Mouse (Mus musculus): ENCODE measurements around the gene Cyp2b19.

DNA sequence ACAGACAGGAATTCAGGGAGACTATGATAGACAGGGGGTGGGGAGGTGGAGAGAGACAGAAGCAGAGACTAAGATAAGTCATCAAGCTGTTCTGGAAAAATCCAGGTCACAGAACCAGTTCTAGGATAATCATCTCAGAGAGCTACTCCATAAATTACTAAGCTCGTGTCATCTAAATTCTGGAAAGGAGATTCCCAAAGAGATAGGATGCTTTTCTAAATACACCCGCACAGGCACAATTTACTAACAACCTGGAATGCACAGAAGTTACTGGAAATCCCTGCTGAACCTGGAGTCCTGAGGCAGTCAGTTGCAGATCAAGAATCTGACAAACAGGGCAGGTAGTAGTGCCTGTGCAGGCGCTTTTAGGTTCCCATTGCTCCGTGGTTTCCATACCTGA is 13.0 kb upstream of the Cyp2b19 start:
- TF ChIP-seq CTCF (IDR thresholded peaks at IDR 0.05 in 2 of 3, conservative IDR thresholded peaks at IDR 0.05 in 1 of 3; ENCODE audit: control insufficient read depth in 1 of 3, insufficient read depth in 1 of 3, low read depth in 2 of 3, low read length in 3 of 3, poor library complexity in 1 of 3, severe bottlenecking in 1 of 3) = no peak
- TF ChIP-seq POLR2A (IDR thresholded peaks at IDR 0.05; ENCODE audit: control insufficient read depth in 1 of 2, insufficient read depth in 1 of 2, low read depth in 1 of 2, low read length in 2 of 2, poor library complexity in 1 of 2) = no peak
- TF ChIP-seq EP300 (IDR thresholded peaks at IDR 0.05; ENCODE audit: low read depth in 1 of 2, low read length in 2 of 2) = no peak
- TF ChIP-seq MAX (IDR thresholded peaks at IDR 0.05; ENCODE audit: low read length) = no peak
- TF ChIP-seq E2F4 (IDR thresholded peaks at IDR 0.05; ENCODE audit: borderline replicate concordance, low read depth, low read length) = no peak

Measured in MEL (cell line).